Comparison of ENCODE assay signal across 8 mouse cellular contexts in genomic region chr15:99474576-99474926, GRCm38 (mm10). TPM values are rescaled to one million over a fixed set of nuclear protein-coding genes. Genes with fewer than 3 reads are reported as not detected.
DNase-seq lines count a peak whose midpoint lies in the region; ATAC-seq and TF ChIP-seq lines count a peak whose summit lies in the region.

Gene Bcdin3d (minus strand): TSS chr15:99474730.

- no peaks in the 10 kb centered on the region for H3K9me3 ChIP-seq in MEL (replicated peaks; ENCODE audit: insufficient read depth, low read length)
- no peaks in the 10 kb centered on the region for H3K9me3 ChIP-seq in hindbrain, embryonic 10.5 days
- H3K9me3 ChIP-seq in lung, postnatal 0 days (ENCODE audit: low read length): no peaks in the 10 kb centered on the region

- peak in 2 of 3 experiments; percentile 51 to 53; a peak in 4 of 6 replicates for TF ChIP-seq CTCF in MEL (IDR thresholded peaks at IDR 0.05 in 2 of 3, conservative IDR thresholded peaks at IDR 0.05 in 1 of 3; ENCODE audit: control insufficient read depth in 1 of 3, insufficient read depth in 1 of 3, low read depth in 2 of 3, low read length in 3 of 3, poor library complexity in 1 of 3, severe bottlenecking in 1 of 3)
- peak; percentile 32; the same call in 1 of the 2 replicates for TF ChIP-seq CTCF in cerebellum, adult 2 months (IDR thresholded peaks at IDR 0.05; ENCODE audit: borderline replicate concordance, insufficient read depth, low read depth, low read length)
- TF ChIP-seq CTCF in lung, postnatal 0 days (IDR thresholded peaks at IDR 0.05): peak; percentile 60

- peak within 1 kb of the TSS; percentile 90 for H3K9ac ChIP-seq in MEL (ENCODE audit: control insufficient read depth, low read depth, low read length, poor library complexity, severe bottlenecking)
- peak within 1 kb of the TSS; percentile 76 for H3K9ac ChIP-seq in lung, postnatal 0 days (replicated peaks; ENCODE audit: low read depth)

- peak within 1 kb of the TSS; percentile 81 for H3K27ac ChIP-seq in MEL (ENCODE audit: control insufficient read depth, low read depth, low read length)
- H3K27ac ChIP-seq in cerebellum, adult 2 months (ENCODE audit: insufficient read depth, low read length): peak within 1 kb of the TSS; percentile 61
- peak within 1 kb of the TSS; percentile 97 for H3K27ac ChIP-seq in hindbrain, embryonic 10.5 days
- H3K27ac ChIP-seq in lung, postnatal 0 days (ENCODE audit: low read length): peak within 1 kb of the TSS; percentile 88

- 0 out of 4 replicates have a peak, but pooled peaks of 1 of the 2 experiments have one; percentile 20 for TF ChIP-seq EP300 in MEL (IDR thresholded peaks at IDR 0.05; ENCODE audit: low read depth in 1 of 2, low read length in 2 of 2)
- no peak for TF ChIP-seq EP300 in lung, postnatal 0 days (IDR thresholded peaks at IDR 0.05)

- peak within 1 kb of the TSS; percentile 76 to 83 for H3K4me3 ChIP-seq in MEL (ENCODE audit: control insufficient read depth in 1 of 2, insufficient read depth in 1 of 2, low read depth in 2 of 2, low read length in 2 of 2)
- H3K4me3 ChIP-seq in cerebellum, adult 2 months (replicated peaks; ENCODE audit: insufficient read depth, low read depth, low read length): peak within 1 kb of the TSS; percentile 91
- H3K4me3 ChIP-seq in hindbrain, embryonic 10.5 days: peak within 1 kb of the TSS; percentile 84
- peak within 1 kb of the TSS; percentile 79 for H3K4me3 ChIP-seq in lung, postnatal 0 days (ENCODE audit: low read depth, low read length)

- DNase-seq in MEL (ENCODE audit: low read depth, low spot score): peak; percentile 94
- peak; percentile 86 to 87 for DNase-seq in cerebellum, adult 2 months
- DNase-seq in forelimb bud, embryonic 11.5 days (ENCODE audit: low read depth, low spot score): peak; percentile 95
- peak; percentile 94 for DNase-seq in hindbrain, embryonic 10.5 days (ENCODE audit: low spot score)
- peak; percentile 86 to 91 for DNase-seq in layer of hippocampus, postnatal 10 days (ENCODE audit: low spot score in 2 of 2)
- peak; percentile 94 for DNase-seq in lung, postnatal 0 days (ENCODE audit: low spot score)
- peak; percentile 87 for DNase-seq in ovary, postnatal 14 days (ENCODE audit: low spot score)
- DNase-seq in thymus, postnatal 25 days: peak; percentile 93

- no peak for TF ChIP-seq RAD21 in MEL (IDR thresholded peaks at IDR 0.05; ENCODE audit: low read depth, low read length)

- ATAC-seq in lung, postnatal 0 days: peak; percentile 91

- under 1% methylated on average over 26 of the region's 26 CpGs for WGBS in cerebellum, adult 2 months
- WGBS in hindbrain, embryonic 10.5 days: 1% methylated on average over 26 of the region's 26 CpGs
- WGBS in lung, postnatal 0 days: 0% methylated on average over 24 of the region's 26 CpGs

- H3K79me2 ChIP-seq in MEL (ENCODE audit: control insufficient read depth, insufficient read depth, low read length, poor library complexity): peaks cover 5% of the 10 kb centered on the region

- peaks cover 0 to 21% of the 10 kb centered on the region in 2 experiments; a peak in 2 of 4 replicates for H3K4me1 ChIP-seq in MEL (ENCODE audit: control insufficient read depth in 1 of 2, insufficient read depth in 2 of 2, low read length in 2 of 2)
- peaks cover 2% of the 10 kb centered on the region; the same call in 1 of the 2 replicates for H3K4me1 ChIP-seq in cerebellum, adult 2 months (ENCODE audit: control insufficient read depth, insufficient read depth, low read length)
- peaks cover 19% of the 10 kb centered on the region for H3K4me1 ChIP-seq in hindbrain, embryonic 10.5 days (replicated peaks)
- peaks cover 4% of the 10 kb centered on the region; the same call in 1 of the 2 replicates for H3K4me1 ChIP-seq in lung, postnatal 0 days (ENCODE audit: insufficient read depth, low read depth, low read length)

- peaks cover 0 to 3% of the 10 kb centered on the region in 2 experiments; a peak in 1 of 4 replicates for H3K27me3 ChIP-seq in MEL (ENCODE audit: control insufficient read depth in 1 of 2, insufficient read depth in 2 of 2, low read length in 2 of 2)
- no peaks in the 10 kb centered on the region for H3K27me3 ChIP-seq in cerebellum, adult 2 months (ENCODE audit: control insufficient read depth, insufficient read depth, low read length)
- no peaks in the 10 kb centered on the region for H3K27me3 ChIP-seq in hindbrain, embryonic 10.5 days (ENCODE audit: insufficient read depth, poor library complexity, severe bottlenecking)
- H3K27me3 ChIP-seq in lung, postnatal 0 days (replicated peaks; ENCODE audit: insufficient read depth, low read length): no peaks in the 10 kb centered on the region

- peak; percentile 70 to 93 for TF ChIP-seq POLR2A in MEL (IDR thresholded peaks at IDR 0.05; ENCODE audit: control insufficient read depth in 1 of 2, insufficient read depth in 1 of 2, low read depth in 1 of 2, low read length in 2 of 2, poor library complexity in 1 of 2)
- TF ChIP-seq POLR2A in cerebellum, adult 2 months (IDR thresholded peaks at IDR 0.05; ENCODE audit: borderline replicate concordance, insufficient read depth, low read length): peak; percentile 69; the same call in 1 of the 2 replicates

- peaks cover 0 to 18% of the 10 kb centered on the region in 2 experiments; a peak in 2 of 4 replicates for H3K36me3 ChIP-seq in MEL (ENCODE audit: control insufficient read depth in 1 of 2, insufficient read depth in 2 of 2, low read length in 2 of 2)
- H3K36me3 ChIP-seq in hindbrain, embryonic 10.5 days: peaks cover 18% of the 10 kb centered on the region
- H3K36me3 ChIP-seq in lung, postnatal 0 days (ENCODE audit: insufficient read depth, low read length): no peaks in the 10 kb centered on the region

- peak within 1 kb of the TSS; percentile 89 for H3K4me2 ChIP-seq in lung, postnatal 0 days (replicated peaks; ENCODE audit: low read depth, low read length)

TF ChIP-seq in MEL, 35 proteins besides CTCF, POLR2A, EP300 and RAD21:
- TF ChIP-seq ZMIZ1 (IDR thresholded peaks at IDR 0.05; ENCODE audit: low read depth, low read length): peak; percentile 80
- peak; percentile 82 for TF ChIP-seq HCFC1 (IDR thresholded peaks at IDR 0.05; ENCODE audit: low read depth, low read length)
- TF ChIP-seq ZKSCAN1 (IDR thresholded peaks at IDR 0.05; ENCODE audit: low read depth, low read length): no peak
- peak; percentile 78 for TF ChIP-seq TBP (IDR thresholded peaks at IDR 0.05; ENCODE audit: low read depth, low read length)
- TF ChIP-seq JUND (IDR thresholded peaks at IDR 0.05; ENCODE audit: low read depth, low read length): no peak
- peak; percentile 94 for TF ChIP-seq ELF1 (IDR thresholded peaks at IDR 0.05; ENCODE audit: low read depth, low read length)
- TF ChIP-seq MAZ (IDR thresholded peaks at IDR 0.05; ENCODE audit: low read depth, low read length): peak; percentile 100
- TF ChIP-seq NRF1 (IDR thresholded peaks at IDR 0.05; ENCODE audit: insufficient read depth, low read depth, low read length, poor library complexity, severe bottlenecking): peak; percentile 96
- TF ChIP-seq MAFK (IDR thresholded peaks at IDR 0.05; ENCODE audit: borderline replicate concordance, low read depth, low read length): no peak
- TF ChIP-seq ZC3H11A (IDR thresholded peaks at IDR 0.05; ENCODE audit: low read depth, low read length): no peak
- TF ChIP-seq RCOR1 (IDR thresholded peaks at IDR 0.05; ENCODE audit: low read depth, low read length): no peak
- TF ChIP-seq TCF12 (IDR thresholded peaks at IDR 0.05; ENCODE audit: low read depth, low read length): peak; percentile 56
- TF ChIP-seq NELFE (IDR thresholded peaks at IDR 0.05; ENCODE audit: low read depth, low read length): peak; percentile 94
- no peak for TF ChIP-seq CHD1 (IDR thresholded peaks at IDR 0.05; ENCODE audit: low read depth, low read length)
- no peak for TF ChIP-seq SIN3A (IDR thresholded peaks at IDR 0.05; ENCODE audit: low read length)
- TF ChIP-seq BHLHE40 (IDR thresholded peaks at IDR 0.05; ENCODE audit: borderline replicate concordance, low read depth, low read length): no peak
- TF ChIP-seq POLR2AphosphoS2 (IDR thresholded peaks at IDR 0.05; ENCODE audit: low read length): peak; percentile 74; the same call in 1 of the 2 replicates

RNA-seq across cellular contexts. Expression of gene Bcdin3d, which starts in this region (rescaled TPM):
- total RNA-seq in MEL (2012; rRNA removed): 7.8 and 8.8 TPM in 2 replicates
- 10 to 100 TPM; 13.7 to 31.3 TPM for polyA plus RNA-seq in MEL (2012; ENCODE audit: insufficient read depth in 1 of 2, insufficient read length in 2 of 2, low read depth in 1 of 2, low replicate concordance in 2 of 2, missing spikeins in 1 of 2)
- 11.6 and 12.4 TPM in 2 replicates for polyA plus RNA-seq in cerebellum, adult 2 months (2012; rRNA removed)
- 19.3 and 20.2 TPM in 2 replicates for polyA plus RNA-seq in hindbrain, embryonic 10.5 days (2016; fragmentation: Nextera tagmentation; extraction: Ambion mirVana)
- total RNA-seq in layer of hippocampus, postnatal 10 days (2021): 1 to 10 TPM; 5.1 to 5.5 TPM
- polyA plus RNA-seq in lung, postnatal 0 days (2015; fragmentation: Nextera tagmentation; extraction: Ambion mirVana): 11.2 and 11.5 TPM in 2 replicates

Comparison
In these comparisons a context has a peak if more than half of its experiments do, and no peak if none do; other contexts are left out.
1. Peak in every context shown above with its lines: DNase-seq, ATAC-seq, H3K4me3 ChIP-seq and H3K27ac ChIP-seq.